In genomic region chr4:106935583-106935935, GRCm38 (mm10) we compare ENCODE assay signal across 10 mouse cellular contexts. TPM values are rescaled to one million over a fixed set of nuclear protein-coding genes. Genes with fewer than 3 reads are reported as not detected.
DNase-seq lines count a peak whose midpoint lies in the region; ATAC-seq and TF ChIP-seq lines count a peak whose summit lies in the region.
"Had no signal": no experiment of that assay in that cellular context is flagged by ENCODE, and none has a peak within 500 bp of the region (broad histone marks: within the 10 kb centered on the region; RNA-seq: fewer than 3 reads in every experiment).

No protein-coding gene starts in this region.

- no peak for ATAC-seq in heart, embryonic 15.5 days (replicated peaks; ENCODE audit: insufficient number of reproducible peaks, insufficient read depth, low FRiP score, low read depth)
- no peak for ATAC-seq in G1E (ENCODE audit: extremely low read depth, insufficient number of reproducible peaks, low FRiP score, poor library complexity, severe bottlenecking)
- ATAC-seq in hindbrain, embryonic 11.5 days (ENCODE audit: low FRiP score) = peak; percentile 15
- 0 out of 2 replicates have a peak, but pooled peaks have one; percentile 7 for ATAC-seq in midbrain, embryonic 11.5 days (ENCODE audit: low FRiP score)
- ATAC-seq in granulocyte monocyte progenitor cell, adult 5-6 weeks (replicated peaks; ENCODE audit: poor library complexity, severe bottlenecking) = no peak

- no peaks in the 10 kb centered on the region for H3K36me3 ChIP-seq in heart, embryonic 15.5 days
- peaks cover 93% of the 10 kb centered on the region for H3K36me3 ChIP-seq in G1E (replicated peaks)
- no peaks in the 10 kb centered on the region for H3K36me3 ChIP-seq in hindbrain, embryonic 11.5 days (ENCODE audit: control insufficient read depth, insufficient read depth, low read length)
- H3K36me3 ChIP-seq in midbrain, embryonic 11.5 days (ENCODE audit: control insufficient read depth, insufficient read depth, low read length) = peaks cover 2% of the 10 kb centered on the region

- TF ChIP-seq CTCF in G1E (IDR thresholded peaks at IDR 0.05; ENCODE audit: low read depth, low read length) = no peak

- no peak overlapping the region for H3K9ac ChIP-seq in heart, embryonic 15.5 days
- peak overlapping the region; percentile 76 for H3K9ac ChIP-seq in hindbrain, embryonic 11.5 days (ENCODE audit: low read depth, low read length)
- peak overlapping the region; percentile 85 for H3K9ac ChIP-seq in midbrain, embryonic 11.5 days (ENCODE audit: low read length)

- no peaks in the 10 kb centered on the region for H3K27me3 ChIP-seq in heart, embryonic 15.5 days
- no peaks in the 10 kb centered on the region for H3K27me3 ChIP-seq in G1E (ENCODE audit: insufficient read depth, low read length)
- no peaks in the 10 kb centered on the region for H3K27me3 ChIP-seq in hindbrain, embryonic 11.5 days (ENCODE audit: control insufficient read depth, insufficient read depth, low read length)
- H3K27me3 ChIP-seq in midbrain, embryonic 11.5 days (ENCODE audit: control insufficient read depth, insufficient read depth, low read length) = no peaks in the 10 kb centered on the region

- no peak overlapping the region for H3K4me3 ChIP-seq in heart, embryonic 15.5 days
- H3K4me3 ChIP-seq in G1E (ENCODE audit: low read depth, low read length) = peak overlapping the region; percentile 65; the same call in 1 of the 2 replicates
- H3K4me3 ChIP-seq in hindbrain, embryonic 11.5 days (ENCODE audit: low read depth, low read length) = no peak overlapping the region
- no peak overlapping the region for H3K4me3 ChIP-seq in midbrain, embryonic 11.5 days (ENCODE audit: low read depth, low read length)

- WGBS in heart, embryonic 15.5 days = 36% methylated on average over 2 of the region's 2 CpGs
- WGBS in hindbrain, embryonic 11.5 days = 6% methylated on average over 2 of the region's 2 CpGs
- 8% methylated on average over 2 of the region's 2 CpGs for WGBS in midbrain, embryonic 11.5 days

- peaks cover 75% of the 10 kb centered on the region for H3K4me1 ChIP-seq in heart, embryonic 15.5 days (replicated peaks)
- H3K4me1 ChIP-seq in G1E (ENCODE audit: insufficient read depth, low read depth, low read length) = peaks cover 98% of the 10 kb centered on the region
- peaks cover 57% of the 10 kb centered on the region for H3K4me1 ChIP-seq in hindbrain, embryonic 11.5 days (replicated peaks; ENCODE audit: control insufficient read depth, insufficient read depth, low read length)
- peaks cover 72% of the 10 kb centered on the region for H3K4me1 ChIP-seq in midbrain, embryonic 11.5 days (ENCODE audit: control insufficient read depth, insufficient read depth, low read length)

- H3K27ac ChIP-seq in heart, embryonic 15.5 days = peak overlapping the region; percentile 28; the same call in 1 of the 2 replicates
- peak overlapping the region; percentile 88 for H3K27ac ChIP-seq in hindbrain, embryonic 11.5 days (ENCODE audit: low read depth, low read length)
- H3K27ac ChIP-seq in midbrain, embryonic 11.5 days (ENCODE audit: low read depth, low read length) = peak overlapping the region; percentile 99

- no peaks in the 10 kb centered on the region for H3K9me3 ChIP-seq in heart, embryonic 15.5 days (replicated peaks)
- H3K9me3 ChIP-seq in G1E (replicated peaks) = no peaks in the 10 kb centered on the region
- H3K9me3 ChIP-seq in hindbrain, embryonic 11.5 days (ENCODE audit: control insufficient read depth, low read length) = no peaks in the 10 kb centered on the region
- no peaks in the 10 kb centered on the region for H3K9me3 ChIP-seq in midbrain, embryonic 11.5 days (ENCODE audit: control insufficient read depth, low read length)

- no peak for DNase-seq in heart, adult 18-20 months
- DNase-seq in G1E (ENCODE audit: low spot score) = no peak
- DNase-seq in hindbrain, embryonic 11.5 days (ENCODE audit: low spot score) = peak; percentile 46
- peak; percentile 87 for DNase-seq in midbrain, embryonic 11.5 days (ENCODE audit: low spot score, missing footprints)
- DNase-seq in kidney, postnatal 10 days = no peak
- DNase-seq in ovary, postnatal 10 days (ENCODE audit: low spot score) = no peak
- DNase-seq: adrenal gland, adult 8-10 months; lung, adult 2 months had no signal

- H3K4me2 ChIP-seq in heart, embryonic 15.5 days = no peak overlapping the region
- no peak overlapping the region for H3K4me2 ChIP-seq in hindbrain, embryonic 11.5 days (replicated peaks; ENCODE audit: low read depth, low read length)
- H3K4me2 ChIP-seq in midbrain, embryonic 11.5 days = peak overlapping the region; percentile 20

RNA-seq across cellular contexts. Expression of gene Ssbp3, which starts 25.1 kb away (rescaled TPM):
- 53.3 and 69.1 TPM in 2 replicates for polyA plus RNA-seq in heart, embryonic 15.5 days (2015; fragmentation: Nextera tagmentation; extraction: Ambion mirVana)
- 10 to 100 TPM; 27.5 to 37.9 TPM for total RNA-seq in heart, adult 18-20 months (2021)
- total RNA-seq in G1E (2014; fragmentation: Nextera tagmentation) (232 and 311 TPM in 2 replicates), G1E (2017) (27.5 and 46.6 TPM in 2 replicates)
- 685 and 787 TPM in 2 replicates for polyA plus RNA-seq in G1E (2012)
- polyA plus RNA-seq in hindbrain, embryonic 11.5 days (2014; fragmentation: Nextera tagmentation; extraction: Ambion mirVana) = 141 and 159 TPM in 2 replicates
- 124 and 132 TPM in 2 replicates for polyA plus RNA-seq in midbrain, embryonic 11.5 days (2014; fragmentation: Nextera tagmentation; extraction: Ambion mirVana)
- total RNA-seq in granulocyte monocyte progenitor cell, adult 5-6 weeks (2014; fragmentation: Nextera tagmentation) = 43.2 and 54.1 TPM in 2 replicates
- total RNA-seq in granulocyte monocyte progenitor cell, adult 5-6 weeks (2017) = 12.9 and 19.2 TPM in 2 replicates

Comparison
In these comparisons a context has a peak if more than half of its experiments do, and no peak if none do; other contexts are left out.
1. ATAC-seq: peak in hindbrain, embryonic 11.5 days (single experiment) and midbrain, embryonic 11.5 days (single experiment); none in heart, embryonic 15.5 days (single experiment), G1E (single experiment) and granulocyte monocyte progenitor cell, adult 5-6 weeks (single experiment).
2. H3K27ac ChIP-seq: peak in every context shown above with its lines; median percentile 99 in midbrain, embryonic 11.5 days; 88 in hindbrain, embryonic 11.5 days; 28 in heart, embryonic 15.5 days.
3. DNase-seq: peak in hindbrain, embryonic 11.5 days (single experiment) and midbrain, embryonic 11.5 days (single experiment); none in heart, adult 18-20 months (0 of 2), G1E (single experiment), kidney, postnatal 10 days (single experiment) and ovary, postnatal 10 days (single experiment).